Mouse (Mus musculus) liver, embryonic 11.5 days (tissue): ENCODE data around the gene Card10. TPM values are rescaled to one million over a fixed set of nuclear protein-coding genes. Genes with fewer than 3 reads are reported as not detected.

Experiments
- ATAC-seq: fragments of 200-750 bp; cut with Nextera tagmentation; replicated peaks from 2 replicates; pipeline ENCODE4 v1.8.0; 2017; ENCODE audit warnings: moderate number of reproducible peaks, mild to moderate bottlenecking, moderate TSS enrichment, moderate library complexity; ENCODE audit not compliant: low FRiP score
- DNase-seq: peaks from one replicate; pipeline ENCODE4 v3.0.0-alpha.2; 2017; ENCODE audit warnings: low spot score
- H3K27ac ChIP-seq: fragments of 300-500 bp; sonication (generic); 2 replicates; pipeline ENCODE4 v1.5.1; 2014; ENCODE audit warnings: mild to moderate bottlenecking, low read depth, low read length, control low read depth
- H3K27me3 ChIP-seq: fragments of 300-500 bp; sonication (generic); replicated peaks from 2 replicates; pipeline ENCODE4 v1.6.1; 2014; ENCODE audit warnings: low read length, mixed read lengths; ENCODE audit not compliant: control insufficient read depth, insufficient read depth
- H3K36me3 ChIP-seq: fragments of 300-500 bp; sonication (generic); 2 replicates; pipeline ENCODE4 v1.6.1; 2014; ENCODE audit warnings: mild to moderate bottlenecking, low read length, moderate library complexity, mixed read lengths; ENCODE audit not compliant: control insufficient read depth, insufficient read depth
- H3K4me1 ChIP-seq: fragments of 300-500 bp; sonication (generic); replicated peaks from 2 replicates; pipeline ENCODE4 v1.6.1; 2014; ENCODE audit warnings: low read length, mixed read lengths; ENCODE audit not compliant: control insufficient read depth, insufficient read depth
- H3K4me2 ChIP-seq: fragments of 300-500 bp; sonication (generic); 2 replicates; pipeline ENCODE4 v1.6.1; 2014; ENCODE audit warnings: mild to moderate bottlenecking, control low read depth, moderate library complexity
- H3K4me3 ChIP-seq: fragments of 300-500 bp; sonication (generic); 2 replicates; pipeline ENCODE4 v1.5.1; 2014; ENCODE audit warnings: low read depth, low read length, control low read depth
- H3K9ac ChIP-seq: fragments of 300-500 bp; sonication (generic); 2 replicates; pipeline ENCODE4 v1.6.1; 2014; ENCODE audit warnings: low read depth, low read length, control low read depth
- H3K9me3 ChIP-seq: fragments of 300-500 bp; sonication (generic); 2 replicates; pipeline ENCODE4 v1.6.1; 2016; ENCODE audit warnings: low read length, inconsistent platforms, mixed read lengths; ENCODE audit not compliant: control insufficient read depth
- WGBS: fragments of 180-500 bp; shearing (Covaris S2); extraction: QIAGEN DNeasy Blood & Tissue Kit; methylation state at CpG from one replicate; pipeline ENCODE4 v1.1.7; 2014; 5-methylcytosine and 5-hydroxymethylcytosine counted together
- polyA plus RNA-seq: library from polyadenylated mRNA; unstranded; fragments of >200 nt; fragmentation: Nextera tagmentation; extraction: Ambion mirVana; gene quantifications from 2 replicates; pipeline ENCODE4 v1.2.1, GENCODE M21; 2014

Card10 gene
- polyA plus RNA-seq, 1 experiment from 2014 or later = 2.3 TPM

DNA sequence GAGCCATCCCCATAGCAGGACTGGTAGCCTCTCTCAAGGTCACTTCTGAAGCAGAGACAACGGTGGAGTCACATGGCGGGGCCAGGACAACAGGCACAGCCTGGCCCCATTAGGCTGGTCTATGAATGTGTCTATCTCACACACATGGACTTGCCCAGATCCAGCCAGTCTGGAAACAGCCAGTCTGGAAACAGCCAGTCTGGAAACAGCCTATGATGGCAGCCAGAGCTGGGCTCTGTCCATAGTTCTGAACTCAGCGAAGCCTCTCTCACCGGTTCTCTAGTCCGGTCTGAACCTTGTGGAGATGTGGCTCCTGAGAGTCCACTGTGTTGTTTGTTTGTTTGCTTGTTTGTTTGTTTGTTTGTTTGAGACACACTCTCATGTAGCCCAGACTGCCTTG, 53.0 kb downstream of the Card10 start:
- Histone ChIP-seq H3K27me3 (no peaks in the 10 kb centered on the region), H3K27ac (no peak overlapping the region), H3K9me3 (no peaks in the 10 kb centered on the region), H3K36me3 (no peaks in the 10 kb centered on the region), H3K4me1 (no peaks in the 10 kb centered on the region), H3K9ac (no peak overlapping the region), H3K4me3 (no peak overlapping the region), H3K4me2 (no peak overlapping the region)
- DNase-seq (no peak), ATAC-seq (no peak)
- WGBS = 61% methylated on average over 5 of the region's 5 CpGs

DNA sequence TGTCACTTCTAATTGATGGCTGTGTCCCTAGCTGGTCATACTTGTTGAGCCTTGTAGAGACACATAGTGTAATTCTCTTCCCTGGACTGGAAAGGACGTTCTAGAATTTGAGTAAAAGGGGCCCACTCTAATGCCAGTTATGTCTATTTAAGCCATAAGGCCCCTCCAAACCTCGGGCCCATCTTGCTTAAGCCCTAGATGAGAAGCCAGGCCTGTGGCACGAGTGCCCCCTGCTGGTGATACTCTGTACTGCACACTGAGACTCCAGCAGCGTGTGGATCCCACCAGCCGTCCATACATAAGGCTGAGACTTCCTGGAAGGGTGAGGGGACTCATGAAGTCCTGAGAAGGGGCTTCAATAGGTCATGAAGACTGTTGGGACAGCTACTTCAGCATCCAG, 58.6 kb downstream of the Card10 start:
- Histone ChIP-seq H3K4me3 (no peak overlapping the region), H3K27me3 (no peaks in the 10 kb centered on the region), H3K9me3 (no peaks in the 10 kb centered on the region), H3K9ac (no peak overlapping the region), H3K27ac (no peak overlapping the region), H3K4me2 (no peak overlapping the region), H3K36me3 (no peaks in the 10 kb centered on the region), H3K4me1 (no peaks in the 10 kb centered on the region)
- 6% methylated on average over 5 of the region's 5 CpGs for WGBS
- ATAC-seq (no peak), DNase-seq (peak; percentile 64)

DNA sequence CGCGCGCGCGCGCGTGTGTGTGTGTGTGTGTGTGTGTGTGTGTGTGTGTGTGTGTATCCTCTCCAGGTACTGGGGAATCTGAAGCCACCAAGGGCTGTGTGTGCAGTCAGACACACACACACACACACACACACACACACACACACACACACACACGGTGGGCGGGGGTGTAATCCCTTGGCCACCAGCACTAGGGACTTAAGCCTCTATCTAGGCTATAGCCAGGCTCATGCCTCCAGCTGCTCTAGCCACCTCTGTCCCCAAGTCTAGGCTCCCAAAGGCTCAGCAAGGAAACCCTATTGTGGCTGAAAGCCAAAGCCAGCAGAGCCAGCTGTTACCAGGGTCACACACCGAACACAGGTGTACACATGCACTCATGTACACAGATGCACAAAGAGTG, 60.0 kb downstream of the Card10 start:
- no peak overlapping the region for H3K4me2 ChIP-seq
- no peak overlapping the region for H3K9ac ChIP-seq
- H3K4me3 ChIP-seq = no peak overlapping the region
- DNase-seq (no peak), ATAC-seq (no peak)
- H3K27me3 ChIP-seq = no peaks in the 10 kb centered on the region
- H3K27ac ChIP-seq = no peak overlapping the region
- 75% methylated on average over 10 of the region's 10 CpGs for WGBS
- H3K36me3 ChIP-seq = no peaks in the 10 kb centered on the region
- no peaks in the 10 kb centered on the region for H3K4me1 ChIP-seq
- H3K9me3 ChIP-seq = no peaks in the 10 kb centered on the region

DNA sequence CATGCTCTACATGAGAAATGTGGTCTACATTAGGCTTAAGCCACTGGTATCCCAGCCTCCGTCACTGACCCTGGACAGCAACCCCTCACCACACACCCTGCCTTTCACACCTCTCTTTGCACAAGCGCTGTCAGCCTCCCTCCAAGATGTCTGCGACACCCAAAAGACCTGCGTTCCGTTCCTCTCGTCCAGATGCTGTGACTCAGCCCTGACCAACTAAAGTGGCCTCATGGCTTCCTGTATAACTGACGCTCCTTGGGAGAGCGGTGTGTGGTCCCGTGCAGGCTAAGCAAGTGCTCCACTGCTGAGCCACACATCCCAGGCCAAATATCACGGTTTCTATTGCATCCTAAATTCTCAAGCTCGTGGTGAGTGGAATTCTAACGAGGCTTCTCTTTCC, 62.2 kb downstream of the Card10 start:
- Histone ChIP-seq H3K27me3 (peaks cover 15% of the 10 kb centered on the region), H3K9ac (no peak overlapping the region), H3K9me3 (no peaks in the 10 kb centered on the region), H3K4me1 (no peaks in the 10 kb centered on the region), H3K36me3 (no peaks in the 10 kb centered on the region), H3K27ac (no peak overlapping the region), H3K4me3 (no peak overlapping the region), H3K4me2 (no peak overlapping the region)
- 52% methylated on average over 12 of the region's 12 CpGs for WGBS
- ATAC-seq = no peak
- DNase-seq = no peak

DNA sequence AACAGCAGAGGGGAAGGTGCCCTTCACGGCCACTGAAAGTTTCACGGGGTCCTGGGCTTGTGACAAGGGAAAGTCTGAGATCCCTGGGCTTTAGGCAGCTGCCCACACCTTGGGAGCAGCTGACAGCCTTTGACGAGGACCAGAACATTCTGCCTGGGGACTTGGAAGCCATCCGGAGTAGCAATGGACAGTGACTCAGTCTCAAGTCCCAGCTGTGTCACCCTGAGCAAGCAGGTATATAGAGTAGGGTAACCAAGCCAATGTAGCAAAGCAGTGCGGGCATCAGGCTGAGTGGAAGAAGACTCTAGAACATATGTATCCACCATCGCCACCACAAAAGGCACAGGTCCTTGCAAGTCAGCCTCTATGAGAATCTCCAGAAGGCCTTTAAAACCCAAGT, 65.7 kb downstream of the Card10 start:
- H3K27ac ChIP-seq = no peak overlapping the region
- no peaks in the 10 kb centered on the region for H3K9me3 ChIP-seq
- no peaks in the 10 kb centered on the region for H3K4me1 ChIP-seq
- no peak for ATAC-seq
- H3K4me3 ChIP-seq = no peak overlapping the region
- H3K36me3 ChIP-seq = no peaks in the 10 kb centered on the region
- H3K4me2 ChIP-seq = no peak overlapping the region
- no peak for DNase-seq
- 45% methylated on average over 6 of the region's 6 CpGs for WGBS
- peaks cover 16% of the 10 kb centered on the region for H3K27me3 ChIP-seq
- H3K9ac ChIP-seq = no peak overlapping the region

DNA sequence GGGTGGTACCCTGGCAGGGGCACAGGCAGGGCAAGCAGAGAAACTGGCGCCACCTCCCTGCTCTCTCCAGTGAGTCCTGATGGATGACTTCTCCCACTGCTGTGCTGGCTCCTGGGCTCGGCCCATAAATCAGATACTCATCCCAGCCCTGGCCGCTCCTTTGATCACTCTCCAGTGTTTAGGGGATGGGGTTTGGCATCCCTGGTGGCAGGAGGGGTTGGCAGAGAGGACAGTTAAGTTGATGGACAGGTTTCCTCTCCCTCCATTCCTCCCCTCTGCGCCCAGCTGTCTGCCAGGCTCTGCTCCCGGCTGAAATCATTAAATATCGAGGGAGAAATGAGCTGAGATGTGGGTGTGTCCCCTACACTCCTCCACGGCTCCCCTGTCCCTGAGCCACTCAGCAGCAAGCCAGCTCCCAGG, 66.2 kb downstream of the Card10 start:
- Histone ChIP-seq H3K9me3 (no peaks in the 10 kb centered on the region), H3K27ac (no peak overlapping the region), H3K36me3 (no peaks in the 10 kb centered on the region), H3K4me3 (no peak overlapping the region), H3K27me3 (peaks cover 16% of the 10 kb centered on the region), H3K4me1 (no peaks in the 10 kb centered on the region), H3K9ac (no peak overlapping the region), H3K4me2 (no peak overlapping the region)
- WGBS = 53% methylated on average over 7 of the region's 7 CpGs
- ATAC-seq (no peak), DNase-seq (no peak)

DNA sequence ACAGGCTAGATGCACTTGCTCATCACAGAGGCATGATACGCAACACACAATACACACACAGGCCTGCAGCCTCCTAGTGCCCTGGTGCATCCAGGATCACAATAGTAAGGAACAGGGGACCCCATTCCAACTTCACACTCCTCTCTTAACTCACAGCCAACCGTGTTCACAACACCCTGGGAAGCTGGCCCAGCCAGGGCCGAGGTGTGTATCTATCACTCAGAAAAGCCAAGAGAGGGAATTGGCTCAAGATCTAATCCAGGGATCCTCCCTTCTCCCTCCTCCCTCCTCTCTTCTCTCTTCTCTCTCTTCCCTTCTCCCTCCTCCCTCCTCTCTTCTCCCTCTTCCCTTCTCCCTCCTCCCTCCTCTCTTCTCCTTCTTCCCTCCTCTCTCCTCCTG, 66.7 kb downstream of the Card10 start:
- DNase-seq (no peak), ATAC-seq (no peak)
- H3K36me3 ChIP-seq = no peaks in the 10 kb centered on the region
- H3K27ac ChIP-seq = no peak overlapping the region
- no peaks in the 10 kb centered on the region for H3K9me3 ChIP-seq
- peaks cover 16% of the 10 kb centered on the region for H3K27me3 ChIP-seq
- no peak overlapping the region for H3K4me2 ChIP-seq
- no peaks in the 10 kb centered on the region for H3K4me1 ChIP-seq
- H3K9ac ChIP-seq = no peak overlapping the region
- H3K4me3 ChIP-seq = no peak overlapping the region
- 55% methylated on average over 3 of the region's 3 CpGs for WGBS

DNA sequence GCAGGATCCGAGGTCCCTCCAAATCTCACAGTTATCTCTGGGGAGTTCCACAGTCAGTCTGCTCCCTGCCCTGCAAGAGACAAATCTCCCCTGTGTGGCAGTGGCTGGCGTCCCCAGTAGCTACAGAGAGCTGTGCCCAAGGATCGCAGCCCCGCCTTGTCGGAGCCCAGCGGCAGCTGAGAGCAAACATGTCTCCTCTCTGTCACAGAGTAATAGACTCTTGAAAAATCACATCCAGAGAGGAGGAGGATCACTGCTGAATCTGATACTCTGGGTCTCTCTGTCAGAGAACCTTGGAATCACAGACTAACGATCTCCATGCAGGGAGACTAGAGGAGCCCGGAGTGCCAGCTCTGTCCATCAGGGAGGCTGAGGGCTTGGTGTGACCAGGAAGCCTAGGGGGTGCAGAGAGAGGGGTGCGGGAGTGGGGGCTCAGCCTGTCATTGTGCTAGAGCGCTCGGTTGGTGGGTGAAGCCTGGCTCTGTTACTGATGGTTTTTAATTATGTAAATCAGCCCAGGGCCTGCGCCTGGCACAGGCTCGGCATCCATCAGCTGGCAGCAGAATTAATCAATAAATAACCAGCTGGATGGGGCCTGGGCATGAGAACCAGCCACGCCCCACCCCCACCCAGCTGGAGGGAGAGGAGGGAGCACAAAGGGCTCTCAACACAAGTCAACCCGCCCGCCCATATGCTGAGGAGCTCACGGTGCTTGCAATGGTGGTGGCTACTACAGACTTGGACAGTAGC, 67.2 kb downstream of the Card10 start:
- H3K9me3 ChIP-seq = no peaks in the 10 kb centered on the region
- H3K4me2 ChIP-seq = no peak overlapping the region
- peaks cover 16% of the 10 kb centered on the region for H3K27me3 ChIP-seq
- 41% methylated on average over 17 of the region's 17 CpGs for WGBS
- ATAC-seq (no peak), DNase-seq (no peak)
- no peaks in the 10 kb centered on the region for H3K36me3 ChIP-seq
- no peak overlapping the region for H3K9ac ChIP-seq
- no peak overlapping the region for H3K27ac ChIP-seq
- no peak overlapping the region for H3K4me3 ChIP-seq
- H3K4me1 ChIP-seq = no peaks in the 10 kb centered on the region

DNA sequence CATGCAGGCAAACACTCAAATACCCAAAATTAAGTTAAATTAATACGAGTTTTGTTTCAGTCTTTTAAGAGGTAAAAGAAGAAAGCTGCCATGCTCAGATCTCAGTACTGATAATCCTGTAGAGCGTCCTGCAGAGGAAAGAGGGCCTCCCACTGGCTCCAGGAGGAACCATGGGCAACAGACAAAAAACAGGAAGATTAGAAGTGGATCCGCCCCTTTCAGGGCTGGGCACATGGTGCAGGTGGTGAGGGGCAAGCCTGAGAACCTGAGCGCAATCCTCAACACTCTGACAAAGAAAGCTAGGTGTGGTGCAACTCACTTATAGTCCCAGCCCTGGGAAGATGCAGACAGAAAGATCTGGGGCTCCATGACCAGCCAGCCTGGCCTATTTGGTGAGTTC, 71.0 kb downstream of the Card10 start:
- no peaks in the 10 kb centered on the region for H3K4me1 ChIP-seq
- H3K4me3 ChIP-seq = no peak overlapping the region
- no peak overlapping the region for H3K27ac ChIP-seq
- ATAC-seq (no peak), DNase-seq (no peak)
- 45% methylated on average over 4 of the region's 4 CpGs for WGBS
- H3K4me2 ChIP-seq = no peak overlapping the region
- H3K36me3 ChIP-seq = no peaks in the 10 kb centered on the region
- H3K27me3 ChIP-seq = peaks cover 10% of the 10 kb centered on the region
- no peaks in the 10 kb centered on the region for H3K9me3 ChIP-seq
- no peak overlapping the region for H3K9ac ChIP-seq
